Mouse (Mus musculus): ENCODE data around the gene Amot. TPM values are rescaled to one million over a fixed set of nuclear protein-coding genes. Genes with fewer than 3 reads are reported as not detected.

The Amot gene
- polyA plus RNA-seq, 1 experiment from 2014 or later, result 10.4 TPM

- 63% methylated on average over 1 of the region's 1 CpGs for WGBS
- Histone ChIP-seq H3K4me2 (no peak overlapping the region), H3K9me3 (ENCODE audit: low read depth, low read length) (no peaks in the 10 kb centered on the region), H3K27me3 (ENCODE audit: insufficient read depth, low read length) (no peaks in the 10 kb centered on the region), H3K9ac (no peak overlapping the region), H3K36me3 (ENCODE audit: insufficient read depth) (no peaks in the 10 kb centered on the region), H3K4me1 (ENCODE audit: insufficient read depth) (no peaks in the 10 kb centered on the region), H3K4me3 (ENCODE audit: low read depth, low read length) (no peak overlapping the region), H3K27ac (ENCODE audit: low read depth) (no peak overlapping the region)
- DNase-seq (no peak), ATAC-seq (ENCODE audit: insufficient read depth) (no peak)
- TF ChIP-seq CTCF (IDR thresholded peaks at IDR 0.05; ENCODE audit: low read depth), result no peak
Observed at GRCm38 (mm10) chrX:145428811-145429210, 76.2 kb downstream of the Amot start.

DNA sequence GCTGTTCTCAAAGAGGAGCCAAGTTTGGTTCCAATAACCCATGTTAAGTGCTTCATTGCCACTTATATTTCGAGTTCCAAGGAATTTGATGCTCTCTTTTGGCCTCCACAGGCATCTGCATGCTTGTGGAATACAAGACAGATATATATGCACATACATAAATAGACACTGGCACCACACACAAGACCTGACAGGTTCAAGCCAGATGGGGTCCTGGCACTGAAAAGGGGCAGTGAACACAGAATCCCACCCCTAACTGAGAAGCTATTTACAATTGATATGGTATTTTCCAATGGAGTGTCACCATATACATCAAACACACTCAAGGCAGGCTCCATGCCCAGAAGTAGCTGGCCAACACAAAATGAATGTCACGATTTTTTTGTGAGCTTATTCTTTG is 81.0 kb downstream of the Amot start:
- Histone ChIP-seq H3K27me3 (ENCODE audit: insufficient read depth, low read length) (no peaks in the 10 kb centered on the region), H3K4me2 (no peak overlapping the region), H3K9me3 (ENCODE audit: low read depth, low read length) (no peaks in the 10 kb centered on the region), H3K27ac (ENCODE audit: low read depth) (no peak overlapping the region), H3K9ac (no peak overlapping the region), H3K4me3 (ENCODE audit: low read depth, low read length) (no peak overlapping the region), H3K36me3 (ENCODE audit: insufficient read depth) (no peaks in the 10 kb centered on the region), H3K4me1 (ENCODE audit: insufficient read depth) (no peaks in the 10 kb centered on the region)
- TF ChIP-seq CTCF (IDR thresholded peaks at IDR 0.05; ENCODE audit: low read depth), result no peak
- WGBS, result 38% methylated on average over 2 of the region's 2 CpGs
- ATAC-seq (ENCODE audit: insufficient read depth), result no peak
- peak; percentile 2 for DNase-seq

DNA sequence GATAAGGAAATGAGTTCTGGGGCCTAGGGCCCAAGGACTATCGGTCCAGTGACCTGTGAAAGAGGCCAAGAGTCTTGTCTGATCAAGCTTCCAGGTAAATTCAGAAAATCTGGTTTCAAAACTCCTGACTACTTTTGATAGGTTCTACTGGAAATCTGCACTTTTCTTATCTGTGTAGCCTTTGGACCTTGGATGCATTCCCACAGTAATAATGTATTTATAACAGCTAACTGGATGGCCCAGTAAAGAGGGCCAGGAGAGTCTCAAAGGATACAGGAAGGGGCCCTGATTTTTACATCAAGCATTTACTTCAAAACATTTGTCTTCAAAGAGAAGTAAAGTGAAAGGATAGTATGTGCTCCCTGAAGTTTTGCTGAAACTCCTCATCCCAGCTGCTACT is 90.7 kb downstream of the Amot start:
- no peak for ATAC-seq (ENCODE audit: insufficient read depth)
- Histone ChIP-seq H3K36me3 (ENCODE audit: insufficient read depth) (no peaks in the 10 kb centered on the region), H3K27me3 (ENCODE audit: insufficient read depth, low read length) (no peaks in the 10 kb centered on the region), H3K4me3 (ENCODE audit: low read depth, low read length) (no peak overlapping the region), H3K9me3 (ENCODE audit: low read depth, low read length) (no peaks in the 10 kb centered on the region), H3K4me1 (ENCODE audit: insufficient read depth) (no peaks in the 10 kb centered on the region), H3K9ac (no peak overlapping the region), H3K27ac (ENCODE audit: low read depth) (no peak overlapping the region), H3K4me2 (no peak overlapping the region)
- no peak for DNase-seq
- WGBS, result 71% methylated on average over 1 of the region's 1 CpGs
- no peak for TF ChIP-seq CTCF (IDR thresholded peaks at IDR 0.05; ENCODE audit: low read depth)

DNA sequence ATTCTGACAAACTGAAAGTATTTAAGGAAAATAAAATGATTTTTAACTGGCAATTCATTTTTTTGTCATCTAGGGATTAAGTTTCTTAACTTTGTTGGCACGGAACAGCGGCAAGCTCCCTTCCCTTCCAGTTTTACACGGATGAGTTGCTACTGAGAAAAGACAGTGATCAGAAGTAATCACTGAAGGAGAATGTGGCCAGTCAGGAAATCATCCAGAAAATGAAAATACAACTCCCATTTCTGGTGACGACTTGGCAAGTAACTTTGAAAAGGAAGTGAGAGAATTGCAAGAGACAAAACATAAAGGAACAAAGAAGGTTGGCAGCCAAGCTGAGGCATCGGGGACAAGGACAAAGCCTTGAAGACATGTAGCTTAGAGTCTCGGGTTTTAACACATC is 93.6 kb downstream of the Amot start:
- no peaks in the 10 kb centered on the region for H3K4me1 ChIP-seq (ENCODE audit: insufficient read depth)
- H3K9me3 ChIP-seq (ENCODE audit: low read depth, low read length), result no peaks in the 10 kb centered on the region
- H3K36me3 ChIP-seq (ENCODE audit: insufficient read depth), result no peaks in the 10 kb centered on the region
- DNase-seq (peak; percentile 54), ATAC-seq (ENCODE audit: insufficient read depth) (no peak)
- H3K4me3 ChIP-seq (ENCODE audit: low read depth, low read length), result no peak overlapping the region
- no peak for TF ChIP-seq CTCF (IDR thresholded peaks at IDR 0.05; ENCODE audit: low read depth)
- H3K27me3 ChIP-seq (ENCODE audit: insufficient read depth, low read length), result no peaks in the 10 kb centered on the region
- WGBS, result 43% methylated on average over 6 of the region's 6 CpGs
- no peak overlapping the region for H3K4me2 ChIP-seq
- no peak overlapping the region for H3K9ac ChIP-seq
- H3K27ac ChIP-seq (ENCODE audit: low read depth), result no peak overlapping the region

DNA sequence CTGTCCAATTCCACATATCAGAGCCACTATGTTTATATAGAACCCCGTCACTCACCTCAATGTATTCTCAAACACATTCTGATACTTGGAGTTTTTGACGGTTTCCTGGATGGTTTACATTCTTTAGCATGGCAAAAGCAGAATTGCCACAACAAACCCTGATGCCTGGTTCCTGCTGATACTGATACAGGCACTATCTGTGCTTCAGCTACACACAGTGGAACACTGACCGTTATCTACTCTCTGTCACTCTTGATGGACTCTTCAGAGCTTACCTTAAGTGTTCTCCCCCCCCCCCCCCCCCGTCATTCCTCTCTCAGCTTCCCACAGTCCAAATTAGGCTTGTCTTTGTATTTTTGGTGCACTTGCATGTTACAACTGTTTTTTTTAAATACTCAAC is 98.9 kb downstream of the Amot start:
- Histone ChIP-seq H3K9ac (no peak overlapping the region), H3K4me2 (no peak overlapping the region), H3K4me1 (ENCODE audit: insufficient read depth) (no peaks in the 10 kb centered on the region), H3K4me3 (ENCODE audit: low read depth, low read length) (no peak overlapping the region), H3K27ac (ENCODE audit: low read depth) (no peak overlapping the region), H3K9me3 (ENCODE audit: low read depth, low read length) (no peaks in the 10 kb centered on the region), H3K27me3 (ENCODE audit: insufficient read depth, low read length) (no peaks in the 10 kb centered on the region), H3K36me3 (ENCODE audit: insufficient read depth) (no peaks in the 10 kb centered on the region)
- WGBS, result 43% methylated on average over 4 of the region's 4 CpGs
- DNase-seq, result no peak
- ATAC-seq (ENCODE audit: insufficient read depth), result no peak
- no peak for TF ChIP-seq CTCF (IDR thresholded peaks at IDR 0.05; ENCODE audit: low read depth)

- H3K36me3 ChIP-seq (ENCODE audit: insufficient read depth), result no peaks in the 10 kb centered on the region
- no peak overlapping the region for H3K9ac ChIP-seq
- WGBS, result 45% methylated on average over 3 of the region's 3 CpGs
- no peak overlapping the region for H3K4me2 ChIP-seq
- ATAC-seq (ENCODE audit: insufficient read depth) (no peak), DNase-seq (no peak)
- no peak overlapping the region for H3K27ac ChIP-seq (ENCODE audit: low read depth)
- no peaks in the 10 kb centered on the region for H3K27me3 ChIP-seq (ENCODE audit: insufficient read depth, low read length)
- H3K4me3 ChIP-seq (ENCODE audit: low read depth, low read length), result no peak overlapping the region
- no peaks in the 10 kb centered on the region for H3K4me1 ChIP-seq (ENCODE audit: insufficient read depth)
- no peaks in the 10 kb centered on the region for H3K9me3 ChIP-seq (ENCODE audit: low read depth, low read length)
- no peak for TF ChIP-seq CTCF (IDR thresholded peaks at IDR 0.05; ENCODE audit: low read depth)
Observed at GRCm38 (mm10) chrX:145401926-145402325, 103.1 kb downstream of the Amot start.

- H3K9ac ChIP-seq, result no peak overlapping the region
- H3K36me3 ChIP-seq (ENCODE audit: insufficient read depth), result no peaks in the 10 kb centered on the region
- H3K4me2 ChIP-seq, result no peak overlapping the region
- DNase-seq (peak; percentile 83), ATAC-seq (ENCODE audit: insufficient read depth) (no peak)
- H3K4me3 ChIP-seq (ENCODE audit: low read depth, low read length), result no peak overlapping the region
- no peaks in the 10 kb centered on the region for H3K27me3 ChIP-seq (ENCODE audit: insufficient read depth, low read length)
- peak; percentile 56 for TF ChIP-seq CTCF (IDR thresholded peaks at IDR 0.05; ENCODE audit: low read depth)
- no peaks in the 10 kb centered on the region for H3K4me1 ChIP-seq (ENCODE audit: insufficient read depth)
- WGBS, result 14% methylated on average over 1 of the region's 1 CpGs
- no peak overlapping the region for H3K27ac ChIP-seq (ENCODE audit: low read depth)
- H3K9me3 ChIP-seq (ENCODE audit: low read depth, low read length), result no peaks in the 10 kb centered on the region
Observed at GRCm38 (mm10) chrX:145399236-145399635, 105.7 kb downstream of the Amot start.

Other genes starting within 250 kb of the Amot start
- gene Lhfpl1, start 156.1 kb downstream of the Amot start, polyA plus RNA-seq (2014; fragmentation: Nextera tagmentation; extraction: Ambion mirVana), result 0.14 and 0.53 TPM in 2 replicates

Data from lung, embryonic 14.5 days (tissue).